Mouse (Mus musculus): ENCODE measurements at regions not wholly inside any gene's neighbourhood (a gene's known extent, or its start where the extent isn't known, plus 50 kb on each side); places are given as distances from the start of the nearest gene placed in this dataset.

- TF ChIP-seq CTCF (IDR thresholded peaks at IDR 0.05; ENCODE audit: extremely low read depth, insufficient read length, insufficient replicate concordance, low read depth, low read length) (no peak), POLR2A (IDR thresholded peaks at IDR 0.05; ENCODE audit: low read depth, low read length) (no peak)
Measured at GRCm38 (mm10) chr9:46830746-46831560, 167.6 kb upstream of the Gm4791 start.

Measured in small intestine, adult 2 months (tissue).